In the genomic region with DNA sequence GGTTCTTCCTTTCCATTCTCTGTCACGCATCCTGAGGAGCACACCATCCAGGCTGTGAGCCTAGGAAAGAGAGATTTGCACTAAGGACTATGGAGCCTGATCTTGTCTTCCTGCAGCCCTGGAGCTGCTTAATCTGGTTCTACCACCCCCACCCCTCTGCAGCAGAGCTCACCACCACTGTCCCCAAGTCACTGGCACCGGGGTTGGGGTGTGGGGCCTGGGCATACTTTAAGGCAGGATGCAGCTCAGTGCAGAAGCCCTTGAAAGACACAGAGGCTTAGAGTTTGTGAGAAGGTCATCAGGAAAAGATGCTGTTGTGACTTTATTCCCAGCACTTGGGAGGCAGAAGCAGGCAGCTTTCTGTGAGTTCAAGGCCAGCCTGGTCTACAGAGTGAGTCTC, we compare ENCODE assay signal across 9 mouse cellular contexts.
DNase-seq lines count a peak whose midpoint lies in the region; ATAC-seq lines count a peak whose summit lies in the region.
"Had no signal": no experiment of that assay in that cellular context is flagged by ENCODE, and none has a peak within 500 bp of the region (broad histone marks: within the 10 kb centered on the region; RNA-seq: fewer than 3 reads in every experiment).

No protein-coding gene starts in this region.

- peaks cover 39% of the 10 kb centered on the region for H3K36me3 ChIP-seq in hindbrain, embryonic 10.5 days
- H3K36me3 ChIP-seq in hindbrain, embryonic 11.5 days (ENCODE audit: control insufficient read depth, insufficient read depth, low read length) = no peaks in the 10 kb centered on the region
- no peaks in the 10 kb centered on the region for H3K36me3 ChIP-seq in midbrain, embryonic 15.5 days (replicated peaks)

- H3K4me2 ChIP-seq in hindbrain, embryonic 11.5 days (replicated peaks; ENCODE audit: low read depth, low read length) = no peak overlapping the region
- H3K4me2 ChIP-seq in midbrain, embryonic 15.5 days = peak overlapping the region; percentile 66

- DNase-seq in hindbrain, embryonic 10.5 days (ENCODE audit: low spot score) = no peak
- DNase-seq in hindbrain, embryonic 11.5 days (ENCODE audit: low spot score) = no peak
- peak; percentile 58 for DNase-seq in induced T-regulatory cell, adult 2 months (ENCODE audit: low read depth)
- no peak for DNase-seq in cerebellum, adult 9-10 months
- no peak for DNase-seq in adrenal gland, postnatal 10 days
- no peak for DNase-seq in embryo, embryonic 10.5 days (ENCODE audit: low spot score)

- 97% methylated on average over 2 of the region's 2 CpGs for WGBS in hindbrain, embryonic 10.5 days
- 89% methylated on average over 2 of the region's 2 CpGs for WGBS in hindbrain, embryonic 11.5 days
- 87% methylated on average over 2 of the region's 2 CpGs for WGBS in midbrain, embryonic 15.5 days

- H3K9ac ChIP-seq in hindbrain, embryonic 11.5 days (ENCODE audit: low read depth, low read length) = no peak overlapping the region
- no peak overlapping the region for H3K9ac ChIP-seq in midbrain, embryonic 15.5 days

- H3K4me1 ChIP-seq in hindbrain, embryonic 10.5 days (replicated peaks) = peaks cover 90% of the 10 kb centered on the region
- H3K4me1 ChIP-seq in hindbrain, embryonic 11.5 days (replicated peaks; ENCODE audit: control insufficient read depth, insufficient read depth, low read length) = peaks cover 30% of the 10 kb centered on the region
- H3K4me1 ChIP-seq in midbrain, embryonic 15.5 days = peaks cover 74% of the 10 kb centered on the region

- ATAC-seq in hindbrain, embryonic 11.5 days (ENCODE audit: low FRiP score) = no peak
- ATAC-seq in activated CD4-positive, CD25-positive, alpha-beta regulatory T cell, adult 4 months = peak; percentile 26
- no peak for ATAC-seq in midbrain, embryonic 15.5 days (replicated peaks)
- ATAC-seq: Patski had no signal

- H3K4me3 ChIP-seq in hindbrain, embryonic 10.5 days = peak overlapping the region; percentile 79; the same call in 1 of the 2 replicates
- H3K4me3 ChIP-seq in hindbrain, embryonic 11.5 days (ENCODE audit: low read depth, low read length) = no peak overlapping the region
- H3K4me3 ChIP-seq in midbrain, embryonic 15.5 days = no peak overlapping the region

- no peaks in the 10 kb centered on the region for H3K9me3 ChIP-seq in hindbrain, embryonic 10.5 days
- no peaks in the 10 kb centered on the region for H3K9me3 ChIP-seq in hindbrain, embryonic 11.5 days (ENCODE audit: control insufficient read depth, low read length)
- H3K9me3 ChIP-seq in midbrain, embryonic 15.5 days = no peaks in the 10 kb centered on the region

- peak overlapping the region; percentile 99 for H3K27ac ChIP-seq in hindbrain, embryonic 10.5 days
- H3K27ac ChIP-seq in hindbrain, embryonic 11.5 days (ENCODE audit: low read depth, low read length) = no peak overlapping the region
- peak overlapping the region; percentile 31; the same call in 1 of the 2 replicates for H3K27ac ChIP-seq in midbrain, embryonic 15.5 days

- H3K27me3 ChIP-seq in hindbrain, embryonic 10.5 days (ENCODE audit: insufficient read depth, poor library complexity, severe bottlenecking) = no peaks in the 10 kb centered on the region
- no peaks in the 10 kb centered on the region for H3K27me3 ChIP-seq in hindbrain, embryonic 11.5 days (ENCODE audit: control insufficient read depth, insufficient read depth, low read length)
- H3K27me3 ChIP-seq in midbrain, embryonic 15.5 days (replicated peaks) = no peaks in the 10 kb centered on the region
- H3K27me3 ChIP-seq: Patski had no signal
